Mouse (Mus musculus): ENCODE measurements around the gene Ahcy. TPM values are rescaled to one million over a fixed set of nuclear protein-coding genes. Genes with fewer than 3 reads are reported as not detected.
A peak's percentile ranks its signal among the peaks of the same experiment; 100 is the strongest.

Ahcy gene
- total and polyA plus RNA-seq, 3 experiments = 364 to 529 (median 514) TPM

- no peaks in the 10 kb centered on the region for H3K36me3 ChIP-seq (replicated peaks in 1 of 2; ENCODE audit: control insufficient read depth in 1 of 2, insufficient read depth in 1 of 2, low read length in 1 of 2)
- H3K4me1 ChIP-seq (ENCODE audit: control insufficient read depth in 1 of 2, insufficient read depth in 2 of 2) = peaks cover 0 to 9% of the 10 kb centered on the region in 2 experiments; a peak in 2 of 4 replicates
- dilution Hi-C loops (cut with MboI; ENCODE audit: extremely low pct_ligation_motif_present, extremely low pct_unique_long_range_greater_than_20kb, low sequenced_read_pairs) = no loop called here
- no peak overlapping the region; the same call in 1 of the 2 replicates for H3K4me2 ChIP-seq (ENCODE audit: insufficient read depth, low read depth, poor library complexity, severe bottlenecking)
- in situ Hi-C loops (cut with MboI; ENCODE audit: low pct_ligation_motif_present, low pct_unique_long_range_greater_than_20kb, low sequenced_read_pairs) = loop anchor here (10.0 to 25.0 kb wide), 2 partner anchors 71 to 294 kb away; partner anchors contain the start of gene Trp53inp2
- H3K27ac ChIP-seq (ENCODE audit: insufficient read depth, low read depth) = no peak overlapping the region
- TF ChIP-seq IRF4 (IDR thresholded peaks at IDR 0.05; ENCODE audit: low read depth, low read length) = peak; percentile 51; the same call in 1 of the 2 replicates
- no peak for TF ChIP-seq CHD1 (IDR thresholded peaks at IDR 0.05; ENCODE audit: low read depth, low read length)
- TF ChIP-seq MYC (IDR thresholded peaks at IDR 0.05; ENCODE audit: low read depth, low read length) = peak; percentile 62; the same call in 1 of the 2 replicates
- no peaks in the 10 kb centered on the region for H3K9me3 ChIP-seq (replicated peaks; ENCODE audit: low read length)
- no peak overlapping the region for H3K4me3 ChIP-seq (replicated peaks in 1 of 3; ENCODE audit: low read depth in 2 of 3, low read length in 2 of 3, poor library complexity in 1 of 3)
- no peak overlapping the region for H3K9ac ChIP-seq (ENCODE audit: insufficient read depth, low read depth)
- DNase-seq (ENCODE audit: extremely low read depth) = no peak
- no peaks in the 10 kb centered on the region for H3K79me2 ChIP-seq (replicated peaks; ENCODE audit: control insufficient read depth, extremely low read depth, insufficient read depth, poor library complexity, severe bottlenecking)
- H3K27me3 ChIP-seq (replicated peaks) = no peaks in the 10 kb centered on the region
Measured at GRCm38 (mm10) chr2:155093418-155093817, 19.1 kb upstream of the Ahcy start.

GRCm38 (mm10) chr2:155091743-155092075, 17.4 kb upstream of the Ahcy start:
- dilution Hi-C loops (cut with MboI; ENCODE audit: extremely low pct_ligation_motif_present, extremely low pct_unique_long_range_greater_than_20kb, low sequenced_read_pairs) = no loop called here
- TF ChIP-seq JUN (IDR thresholded peaks at IDR 0.05; ENCODE audit: insufficient read depth, low read depth, low read length) (no peak), POLR2A (IDR thresholded peaks at IDR 0.05; ENCODE audit: low read depth, low read length) (no peak), MAX (IDR thresholded peaks at IDR 0.05; ENCODE audit: low read length) (no peak), SMC3 (IDR thresholded peaks at IDR 0.05; ENCODE audit: low read depth, low read length) (no peak), HCFC1 (IDR thresholded peaks at IDR 0.05; ENCODE audit: low read depth, low read length) (no peak), IRF4 (IDR thresholded peaks at IDR 0.05; ENCODE audit: low read depth, low read length) (no peak), USF2 (conservative IDR thresholded peaks at IDR 0.05; ENCODE audit: low read depth, low read length) (no peak), EP300 (IDR thresholded peaks at IDR 0.05; ENCODE audit: low read length) (no peak), SIN3A (IDR thresholded peaks at IDR 0.05; ENCODE audit: low read length) (no peak), ZNF384 (IDR thresholded peaks at IDR 0.05; ENCODE audit: low read depth, low read length) (no peak), BHLHE40 (IDR thresholded peaks at IDR 0.05; ENCODE audit: low read depth, low read length) (no peak), MAZ (IDR thresholded peaks at IDR 0.05; ENCODE audit: low read depth, low read length) (no peak), ELF1 (IDR thresholded peaks at IDR 0.05; ENCODE audit: low read depth, low read length) (no peak), CTCF (conservative IDR thresholded peaks at IDR 0.05 in 1 of 2, IDR thresholded peaks at IDR 0.05 in 1 of 2; ENCODE audit: low read depth in 2 of 2, low read length in 2 of 2) (no peak), PAX5 (IDR thresholded peaks at IDR 0.05; ENCODE audit: low read length) (no peak), MXI1 (IDR thresholded peaks at IDR 0.05; ENCODE audit: low read depth, low read length) (no peak), NELFE (IDR thresholded peaks at IDR 0.05; ENCODE audit: low read depth, low read length) (no peak)
- Histone ChIP-seq H3K4me1 (ENCODE audit: control insufficient read depth in 1 of 2, insufficient read depth in 2 of 2) (peaks cover 0 to 9% of the 10 kb centered on the region in 2 experiments; a peak in 2 of 4 replicates), H3K36me3 (replicated peaks in 1 of 2; ENCODE audit: control insufficient read depth in 1 of 2, insufficient read depth in 1 of 2, low read length in 1 of 2) (no peaks in the 10 kb centered on the region), H3K27me3 (replicated peaks) (no peaks in the 10 kb centered on the region), H3K4me2 (ENCODE audit: insufficient read depth, low read depth, poor library complexity, severe bottlenecking) (no peak overlapping the region), H3K79me2 (replicated peaks; ENCODE audit: control insufficient read depth, extremely low read depth, insufficient read depth, poor library complexity, severe bottlenecking) (no peaks in the 10 kb centered on the region), H3K9ac (ENCODE audit: insufficient read depth, low read depth) (no peak overlapping the region), H3K4me3 (replicated peaks in 1 of 3; ENCODE audit: low read depth in 2 of 3, low read length in 2 of 3, poor library complexity in 1 of 3) (no peak overlapping the region), H3K27ac (ENCODE audit: insufficient read depth, low read depth) (no peak overlapping the region), H3K9me3 (replicated peaks; ENCODE audit: low read length) (no peaks in the 10 kb centered on the region)
- in situ Hi-C loops (cut with MboI; ENCODE audit: low pct_ligation_motif_present, low pct_unique_long_range_greater_than_20kb, low sequenced_read_pairs) = loop anchor here (10.0 to 25.0 kb wide), 2 partner anchors 73 to 296 kb away; partner anchors contain the start of gene Trp53inp2
- DNase-seq (ENCODE audit: extremely low read depth) = no peak

All from CH12.LX (cell line).